Mouse (Mus musculus) heart, adult 2 months (tissue): ENCODE data around the gene Wnt9a.

Source experiments
- CTCF ChIP-seq: fragments of 200-600 bp; IDR thresholded peaks from 2 replicates; pipeline ENCODE4 v1.8.1; 2022; ENCODE audit warnings: antibody characterized with exemption, mild to moderate bottlenecking, moderate library complexity
- POLR2A ChIP-seq: fragments of 200-500 bp; IDR thresholded peaks from 2 replicates; pipeline ENCODE4 v1.6.1; 2011; ENCODE audit warnings: mild to moderate bottlenecking, low read depth, low read length, control low read depth; ENCODE audit not compliant: insufficient read depth

DNA sequence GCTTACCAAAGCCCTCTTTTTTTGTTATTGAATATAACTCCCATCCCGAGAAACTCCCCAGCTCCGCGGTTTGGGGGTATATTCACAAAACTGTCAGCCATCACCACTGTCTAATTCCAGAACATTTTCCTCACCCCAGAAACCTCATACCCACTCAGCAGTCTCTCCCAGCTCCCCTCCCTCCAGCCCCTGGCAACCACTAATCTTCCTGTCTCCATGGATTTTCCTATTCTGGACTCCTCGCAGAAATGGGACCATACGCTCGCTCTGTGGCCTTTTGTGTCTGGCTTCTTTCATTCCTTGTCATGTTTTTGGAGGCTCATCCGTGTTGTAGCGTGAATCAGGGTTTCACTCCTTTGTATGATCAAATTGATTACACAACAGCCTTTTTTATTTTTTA lies 3.2 kb downstream of the Wnt9a start:
- TF ChIP-seq POLR2A (no peak), CTCF (no peak)
